Mouse (Mus musculus) kidney, postnatal 4 days (tissue): ENCODE results near the gene Gm9376.

Source experiments
- DNase-seq, 2 experiments: peaks; one replicate each; pipeline ENCODE4 v3.0.0; 2021; ENCODE audit warnings: mixed read lengths in 2 of 2

Gene Gm9376

DNA sequence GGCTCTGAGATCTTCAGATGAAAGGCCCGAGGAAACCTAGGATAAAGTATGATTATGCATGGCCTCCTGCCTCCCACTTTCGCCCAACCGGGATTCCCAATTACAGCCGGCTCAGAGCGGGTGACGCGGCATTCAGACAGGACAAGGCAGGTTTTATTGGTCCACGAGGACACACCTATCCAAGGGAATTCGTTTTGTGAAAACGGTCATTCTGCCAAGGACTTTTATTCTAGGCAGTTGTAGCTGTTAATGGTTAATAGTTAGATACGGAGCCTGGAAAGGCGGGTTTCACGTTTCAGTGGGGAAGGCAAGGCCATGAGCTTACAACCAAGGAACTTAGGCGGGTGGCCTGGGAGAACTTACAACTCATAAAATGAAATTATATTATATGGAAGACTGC is 16.2 kb downstream of the Gm9376 start:
- DNase-seq: peak; percentile 19 to 50

DNA sequence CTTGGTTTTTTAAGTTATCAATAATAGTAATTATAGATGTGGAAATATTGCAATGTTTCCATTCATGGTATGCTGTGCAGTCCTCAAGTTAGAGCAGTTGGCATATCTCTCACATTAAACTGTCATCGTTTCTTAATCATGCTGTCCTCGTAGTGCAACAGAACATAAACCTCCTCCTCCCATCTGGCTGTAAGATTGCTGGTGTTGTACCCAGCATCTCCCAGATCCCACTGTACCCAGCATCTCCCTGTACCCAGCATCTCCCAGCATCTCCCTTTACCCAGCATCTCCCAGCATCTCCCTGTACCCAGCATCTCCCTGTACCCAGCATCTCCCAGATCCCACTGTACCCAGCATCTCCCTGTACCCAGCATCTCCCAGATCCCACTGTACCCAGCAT is 19.3 kb downstream of the Gm9376 start:
- DNase-seq: no peak

DNA sequence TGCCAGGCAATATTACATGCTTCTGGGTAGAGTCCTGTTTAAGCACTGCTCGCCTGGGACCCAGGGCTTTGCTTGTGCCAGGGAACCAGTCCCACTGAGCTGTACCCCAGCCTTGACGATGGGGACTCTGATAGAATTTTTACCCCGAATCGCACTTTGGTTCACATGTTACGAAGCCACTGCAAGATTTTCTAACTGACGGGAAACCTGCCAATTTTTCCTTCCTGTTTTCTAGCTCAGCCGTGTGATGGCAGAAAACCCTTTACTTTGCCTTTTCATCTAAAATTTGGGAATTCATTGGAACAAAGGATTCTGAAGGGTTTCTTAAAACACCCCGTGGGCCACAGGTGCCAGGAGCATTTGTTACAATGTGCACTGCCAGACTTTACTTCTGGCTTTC is 22.4 kb downstream of the Gm9376 start:
- DNase-seq: no peak

DNA sequence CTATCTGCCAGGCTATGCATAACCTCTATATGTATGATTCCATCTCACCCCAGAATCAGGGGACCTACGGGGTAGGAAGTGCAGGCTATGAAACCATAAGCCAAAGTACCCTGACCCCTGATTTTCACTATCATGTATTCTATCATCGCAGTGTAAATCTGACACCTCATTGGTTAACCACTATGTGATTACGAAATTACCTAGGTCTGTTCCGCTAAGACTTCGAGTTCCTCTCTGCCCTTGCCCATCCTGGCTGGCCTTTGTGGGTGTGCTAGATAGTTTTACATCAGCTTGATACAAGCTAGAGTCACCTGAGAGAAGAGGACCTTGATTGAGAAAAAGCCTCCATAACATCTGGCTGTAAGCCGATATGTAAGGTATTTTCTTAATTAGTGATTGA is 23.2 kb downstream of the Gm9376 start:
- DNase-seq: no peak

DNA sequence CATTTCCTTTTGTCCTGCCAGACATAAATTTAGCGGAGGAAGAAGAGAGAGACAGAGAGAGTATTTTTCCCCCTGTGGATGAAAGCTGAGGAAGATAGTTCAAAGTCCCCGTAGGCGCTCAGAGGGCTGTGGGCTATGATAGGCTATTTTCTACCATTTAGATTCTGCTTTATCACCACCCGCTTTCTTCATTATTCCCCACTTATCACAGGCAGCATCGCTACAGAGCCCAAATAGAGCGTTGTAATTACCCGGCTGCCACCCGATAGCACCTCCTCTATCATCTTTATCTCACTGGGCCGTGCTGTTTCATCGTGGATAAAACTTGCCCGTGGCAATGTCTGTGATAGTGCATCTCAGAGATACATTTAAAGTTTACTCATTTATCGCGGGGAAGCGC is 35.8 kb downstream of the Gm9376 start:
- no peak for DNase-seq

DNA sequence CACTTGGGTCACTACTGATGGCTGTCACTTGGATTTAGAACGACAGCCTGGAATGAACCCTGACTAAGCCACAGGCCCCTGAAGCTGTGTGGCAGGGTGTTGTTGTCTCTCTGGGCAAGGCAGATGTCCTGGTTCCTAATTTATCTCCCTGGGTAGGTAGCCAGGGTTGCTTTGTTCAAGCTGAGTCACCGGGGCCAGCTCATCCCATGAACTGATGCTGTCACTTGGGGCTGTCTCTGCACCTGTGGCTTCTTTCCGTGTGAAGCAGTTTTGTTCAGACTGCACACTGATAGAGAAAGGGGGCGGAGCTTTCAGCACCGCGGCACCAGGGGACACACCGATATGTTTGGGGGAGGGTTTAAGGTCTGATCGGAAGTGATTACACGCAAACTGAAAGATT is 37.8 kb downstream of the Gm9376 start:
- DNase-seq: no peak

DNA sequence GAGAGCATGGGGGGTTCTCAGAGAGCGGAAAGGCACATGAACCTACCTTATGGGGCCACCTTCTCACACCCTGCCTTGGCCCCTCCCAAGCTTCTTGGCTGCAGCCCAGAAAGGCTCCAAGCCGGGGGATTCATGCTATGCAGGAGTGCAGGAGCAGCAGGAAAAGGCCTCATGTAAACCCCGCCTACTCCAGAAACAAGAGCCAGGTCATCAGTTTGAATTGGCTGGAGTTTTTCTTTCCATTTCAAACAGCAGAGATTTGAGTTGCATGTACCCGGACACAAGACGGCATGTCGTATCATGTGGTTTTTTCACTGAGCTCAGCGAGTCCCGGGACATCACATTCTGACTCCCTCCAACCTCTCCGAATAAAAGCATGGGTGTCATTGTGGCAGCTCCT is 39.2 kb downstream of the Gm9376 start:
- peak; percentile 19 to 23 for DNase-seq

DNA sequence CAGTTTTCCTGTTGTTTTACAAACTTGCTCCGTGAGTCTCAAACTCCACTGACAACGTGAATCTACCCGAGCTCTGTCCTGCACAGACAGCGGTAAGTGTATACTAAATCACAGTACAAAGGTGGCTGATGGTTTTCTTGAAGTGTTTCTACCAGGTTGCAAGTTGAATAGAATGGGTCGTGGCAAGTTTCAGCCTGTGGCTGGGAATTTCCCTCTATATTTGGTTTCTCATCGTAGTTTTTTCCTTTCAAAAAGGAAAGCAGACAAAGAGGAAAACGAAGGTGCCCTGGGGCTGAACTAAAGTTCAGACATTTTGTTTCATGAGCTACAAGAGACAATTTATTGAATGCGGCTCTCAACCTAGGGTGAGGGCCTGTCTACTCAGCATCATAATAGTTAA is 40.3 kb downstream of the Gm9376 start:
- no peak for DNase-seq

DNA sequence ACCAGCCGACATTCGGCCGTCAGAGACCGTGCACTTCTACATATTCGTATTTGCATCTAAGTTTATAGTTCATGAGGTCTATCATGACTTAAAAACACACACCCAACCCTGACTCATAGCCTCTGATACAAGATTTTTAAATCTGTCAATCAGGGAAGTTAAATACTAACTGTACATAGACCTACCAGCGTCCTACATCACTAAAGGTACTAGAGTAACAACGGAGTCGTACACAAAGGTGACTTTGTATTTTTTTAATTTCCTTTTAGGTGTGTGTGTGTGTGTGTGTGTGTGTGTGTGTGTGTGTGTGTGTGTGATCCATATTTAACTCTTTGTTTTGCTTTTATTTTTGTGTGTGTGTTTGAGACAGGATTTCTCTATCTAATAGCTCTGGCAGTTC is 44.9 kb downstream of the Gm9376 start:
- no peak for DNase-seq

DNA sequence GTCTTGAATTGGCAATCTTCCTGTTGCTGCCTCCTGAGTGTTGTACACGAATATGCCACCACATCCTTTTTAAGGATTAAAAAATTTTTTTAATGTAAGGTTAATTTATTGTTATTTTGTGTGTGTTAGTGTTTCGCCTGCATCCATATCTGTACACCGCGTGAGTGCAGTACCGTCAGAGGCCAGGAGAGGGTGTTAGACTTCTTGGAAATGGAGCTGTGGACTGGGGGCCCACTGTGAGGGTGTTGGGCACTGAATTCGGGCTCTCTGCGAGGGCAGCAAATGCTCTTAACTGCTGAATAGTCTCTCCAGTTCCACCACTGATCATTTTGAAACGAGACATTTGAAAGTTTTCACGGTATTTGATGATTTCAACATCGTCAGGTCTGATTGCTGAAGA is 45.9 kb downstream of the Gm9376 start:
- DNase-seq: no peak

DNA sequence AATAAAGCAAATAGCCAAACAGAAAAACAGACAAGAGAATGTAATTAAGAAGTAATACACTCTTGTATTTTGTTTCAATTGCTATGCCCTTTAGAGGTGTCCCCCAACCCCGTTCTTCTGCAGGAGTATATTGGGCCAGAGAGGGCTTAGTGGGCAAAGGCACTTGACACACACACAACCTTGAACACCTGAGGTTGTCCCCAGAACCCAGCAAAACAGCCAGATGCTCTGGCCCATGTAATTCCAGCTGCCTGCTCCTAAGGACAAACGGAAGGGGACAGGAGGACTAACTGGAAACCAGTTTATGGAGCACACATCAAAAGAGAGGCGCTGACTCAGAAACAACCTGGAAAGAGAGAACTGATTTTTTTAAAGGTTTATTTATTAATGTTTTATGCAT is 47.2 kb downstream of the Gm9376 start:
- DNase-seq: no peak

DNA sequence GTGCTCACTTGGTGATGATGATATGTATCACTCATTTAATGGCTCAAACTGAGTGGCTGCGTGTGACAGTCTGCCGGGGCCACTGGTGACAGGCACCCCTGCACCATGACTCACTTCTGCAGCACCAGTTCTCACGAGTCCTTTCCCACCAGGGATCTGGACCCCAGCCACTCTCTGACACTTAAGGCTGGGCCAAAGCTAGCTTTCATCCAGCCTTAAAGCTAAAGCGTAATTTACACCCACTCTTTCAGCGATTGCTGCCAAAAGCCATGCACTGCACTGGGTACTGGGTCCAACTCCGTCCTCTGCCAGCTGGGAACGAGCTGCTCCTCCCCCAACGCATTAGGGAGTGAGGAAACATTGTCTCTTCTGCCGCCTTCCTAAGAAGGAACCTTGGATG is 50.5 kb downstream of the Gm9376 start:
- DNase-seq: no peak
